Mouse (Mus musculus) bone marrow, adult 2 months (tissue): ENCODE measurements around the gene Elovl5.

ENCODE experiments used
- CTCF ChIP-seq: fragments of 200-500 bp; IDR thresholded peaks from 2 replicates; pipeline ENCODE4 v1.5.1; 2011; ENCODE audit warnings: low read length, control low read depth; ENCODE audit not compliant: control insufficient read depth, insufficient read depth
- POLR2A ChIP-seq: fragments of 200-500 bp; IDR thresholded peaks from 2 replicates; pipeline ENCODE4 v1.6.1; 2011; ENCODE audit warnings: low read depth, mild to moderate bottlenecking, control low read depth, low read length, borderline replicate concordance; ENCODE audit not compliant: control insufficient read depth

- TF ChIP-seq CTCF (no peak), POLR2A (no peak)
Observed at GRCm38 (mm10) chr9:77993101-77993500, 75.9 kb downstream of the Elovl5 start.
